Mouse (Mus musculus): ENCODE results near the gene Dld.

DNA sequence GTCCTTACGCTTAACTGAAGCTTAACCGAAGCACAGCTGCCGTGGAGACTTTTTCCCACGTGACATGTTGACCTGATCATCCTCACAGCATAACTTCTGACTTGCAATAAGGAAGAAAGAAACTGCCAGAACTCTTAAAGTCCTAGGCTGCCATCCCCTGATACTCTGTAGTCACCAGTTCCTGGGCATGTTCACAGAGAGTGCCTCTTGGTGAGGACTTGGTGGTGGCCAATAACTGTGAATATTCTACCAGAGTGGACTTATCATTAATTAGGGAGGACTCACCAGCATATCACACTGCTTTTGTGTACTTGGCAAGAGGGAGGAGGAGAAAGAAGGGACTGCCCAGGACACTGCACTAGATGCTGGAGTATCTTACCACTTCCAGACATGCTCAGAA is 53.1 kb downstream of the Dld start:
- no peak for TF ChIP-seq UBTF (IDR thresholded peaks at IDR 0.05; ENCODE audit: borderline replicate concordance, insufficient read depth, low read depth, low read length)
- no peak for TF ChIP-seq POLR2A (IDR thresholded peaks at IDR 0.05; ENCODE audit: control insufficient read depth in 1 of 2, insufficient read depth in 1 of 2, low read depth in 1 of 2, low read length in 2 of 2, poor library complexity in 1 of 2)
- no peak for TF ChIP-seq POLR2AphosphoS2 (IDR thresholded peaks at IDR 0.05; ENCODE audit: low read length)
- no peak for TF ChIP-seq E2F4 (IDR thresholded peaks at IDR 0.05; ENCODE audit: borderline replicate concordance, low read depth, low read length)
